Mouse (Mus musculus) MN1 (cell line): ENCODE results near the gene Npcd.
A peak's percentile ranks its signal among the peaks of the same experiment; 100 is the strongest.

Experiments
- DNase-seq: peaks from one replicate; pipeline ENCODE4 v3.0.0-alpha.2; 2016; ENCODE audit warnings: low spot score

Gene Npcd

DNA sequence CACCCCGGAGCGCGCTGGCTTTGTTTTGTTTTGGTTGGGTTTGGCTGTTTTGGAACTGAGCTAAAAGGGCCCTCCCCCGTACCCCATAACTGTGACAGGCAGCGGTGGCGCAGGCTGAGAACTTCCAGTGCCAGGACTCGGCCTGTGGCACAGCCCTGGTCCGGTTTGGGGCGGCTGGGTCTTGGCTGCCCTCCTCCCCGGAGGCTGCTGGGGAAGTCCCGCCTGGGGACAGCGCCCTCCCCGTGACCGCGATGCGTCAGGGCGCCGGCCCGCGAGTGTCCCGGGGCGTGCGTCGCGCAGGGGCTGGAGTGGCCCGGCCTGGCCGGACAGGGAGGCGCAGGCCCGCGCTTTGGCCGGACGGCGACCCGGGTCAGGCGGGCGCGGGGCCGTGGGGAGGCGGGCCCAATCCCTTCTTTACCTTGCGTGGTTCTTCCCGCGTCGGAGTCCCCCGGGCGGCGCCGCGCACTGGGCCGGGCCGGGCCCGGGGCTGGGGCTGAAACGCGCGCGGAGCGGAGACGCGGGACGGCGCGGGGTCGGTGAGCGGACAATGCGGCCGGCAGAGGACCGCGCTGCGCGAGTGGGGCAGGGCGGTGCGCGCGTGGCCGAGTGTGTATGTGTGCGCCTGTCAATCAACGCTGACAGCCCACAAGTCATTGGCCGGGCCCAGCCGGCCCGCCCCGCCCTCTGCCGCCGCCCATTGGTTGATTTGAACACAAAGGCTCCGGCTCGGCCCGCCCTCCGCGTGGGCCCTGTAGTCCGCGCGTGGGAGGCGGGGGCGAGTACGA, 91.9 kb downstream of the Npcd start, which contains the start of gene Sun2:
Gene Sun2, minus strand, starts transcription at position 616 of the 785 bp plus-strand sequence.
- DNase-seq, result peak; percentile 91

DNA sequence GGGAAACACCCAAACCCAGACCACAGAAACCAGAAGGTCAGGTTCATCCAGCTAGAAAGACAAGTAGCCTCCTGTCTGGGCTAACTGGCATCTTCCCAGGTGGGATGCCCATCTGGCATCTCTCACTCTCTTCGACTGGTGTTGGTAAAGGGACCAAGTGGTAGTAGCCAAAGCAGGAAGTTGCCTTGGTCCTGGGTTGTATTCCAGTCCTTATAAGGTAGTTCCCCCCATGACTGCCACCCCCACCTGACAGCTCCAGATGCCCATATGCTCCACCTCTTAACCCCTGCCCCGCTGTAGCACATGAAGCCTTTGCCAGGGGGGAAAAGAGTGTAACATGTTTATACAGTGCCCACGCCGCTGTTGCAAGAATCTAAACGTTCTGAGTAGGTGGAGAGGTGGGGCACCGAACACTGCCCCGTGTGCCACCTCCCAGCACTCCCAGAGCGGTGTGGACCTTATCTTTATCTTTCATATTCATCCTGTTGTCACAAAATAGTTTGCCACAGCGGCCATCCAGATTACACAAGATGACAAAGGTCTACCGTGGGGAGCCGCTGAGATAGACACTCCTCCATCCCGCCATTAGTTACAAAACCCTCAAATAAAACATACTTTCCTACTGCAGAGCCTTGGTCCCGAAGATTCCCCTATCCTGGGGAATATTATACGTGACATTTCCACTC, 92.7 kb downstream of the Npcd start:
- DNase-seq, result peak; percentile 82

DNA sequence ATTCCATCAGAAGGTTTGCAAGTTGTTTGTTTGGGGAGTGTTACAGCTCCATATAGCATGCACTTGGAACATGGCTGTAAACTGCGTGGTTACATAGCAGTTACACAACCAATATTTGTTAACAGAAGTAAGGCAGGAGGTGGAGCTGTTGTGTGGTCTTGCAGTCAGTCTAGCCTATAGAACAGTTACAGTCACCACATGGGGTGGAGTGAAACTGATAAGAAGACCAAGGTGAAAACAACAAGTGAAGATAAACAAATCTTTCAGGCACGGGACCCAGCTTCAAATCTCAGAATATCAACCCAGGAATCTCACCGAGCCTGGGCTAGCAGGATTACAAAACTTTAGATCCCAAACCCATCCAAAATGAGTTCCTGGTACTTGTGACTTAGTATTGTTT, 93.3 kb downstream of the Npcd start:
- no peak for DNase-seq
